Mouse (Mus musculus) brain, embryonic 14.5 days (tissue): ENCODE data around the gene Atg2a.

Experiments used
- CTCF ChIP-seq: fragments of 200-500 bp; IDR thresholded peaks from 2 replicates; pipeline ENCODE4 v1.5.1; 2012; ENCODE audit warnings: inconsistent platforms, mild to moderate bottlenecking, moderate library complexity, borderline replicate concordance; ENCODE audit not compliant: insufficient read depth, insufficient read length; ENCODE audit errors: extremely low read depth
- POLR2A ChIP-seq: fragments of 200-500 bp; IDR thresholded peaks from 2 replicates; pipeline ENCODE4 v1.6.1; 2012; ENCODE audit warnings: mild to moderate bottlenecking, inconsistent platforms, borderline replicate concordance; ENCODE audit not compliant: poor library complexity, insufficient read depth, insufficient read length, severe bottlenecking; ENCODE audit errors: extremely low read depth

- no peak for TF ChIP-seq CTCF
- TF ChIP-seq POLR2A, result no peak
These were observed 62.4 kb downstream of the Atg2a start for GRCm38 (mm10) chr19:6303831-6304230.
